ENCODE assay signal across 23 mouse cellular contexts in genomic region chr11:12467217-12467616, GRCm38 (mm10). TPM values are rescaled to one million over a fixed set of nuclear protein-coding genes. Genes with fewer than 3 reads are reported as not detected.
DNase-seq lines count a peak whose midpoint lies in the region; TF ChIP-seq lines count a peak whose summit lies in the region.
"Had no signal": no experiment of that assay in that cellular context is flagged by ENCODE, and none has a peak within 500 bp of the region (broad histone marks: within the 10 kb centered on the region; RNA-seq: fewer than 3 reads in every experiment).

No protein-coding gene starts in this region.

- H3K36me3 ChIP-seq in kidney, adult 2 months (ENCODE audit: control insufficient read depth, insufficient read depth, low read length) = no peaks in the 10 kb centered on the region
- H3K36me3 ChIP-seq: embryonic facial prominence, embryonic 13.5 days; forebrain, embryonic 12.5 days; forebrain, embryonic 15.5 days; heart, embryonic 12.5 days; heart, embryonic 15.5 days; hindbrain, embryonic 10.5 days; hindbrain, embryonic 13.5 days; intestine, embryonic 15.5 days had no signal

- no peak for TF ChIP-seq CTCF in kidney, adult 2 months (conservative IDR thresholded peaks at IDR 0.05; ENCODE audit: insufficient read depth, insufficient read length, low read depth, low read length)

- no peaks in the 10 kb centered on the region; the same call in 1 of the 2 replicates for H3K4me1 ChIP-seq in kidney, adult 2 months (ENCODE audit: control insufficient read depth, insufficient read depth, low read length)

- peak overlapping the region; percentile 41; the same call in 1 of the 2 replicates for H3K27ac ChIP-seq in kidney, adult 2 months (ENCODE audit: insufficient read depth, low read depth, low read length)
- H3K27ac ChIP-seq: embryonic facial prominence, embryonic 13.5 days; forebrain, embryonic 12.5 days; forebrain, embryonic 15.5 days; heart, embryonic 15.5 days; hindbrain, embryonic 10.5 days; hindbrain, embryonic 13.5 days; intestine, embryonic 15.5 days had no signal

- no peaks in the 10 kb centered on the region for H3K27me3 ChIP-seq in kidney, adult 2 months (replicated peaks; ENCODE audit: control insufficient read depth, insufficient read depth, low read length)
- H3K27me3 ChIP-seq: intestine, embryonic 15.5 days had no signal

- no peak overlapping the region for H3K4me3 ChIP-seq in kidney, adult 2 months (ENCODE audit: insufficient read depth, low read depth, low read length)
- H3K4me3 ChIP-seq: embryonic facial prominence, embryonic 13.5 days; erythroblast, embryonic 14.5 days; forebrain, embryonic 12.5 days; forebrain, embryonic 15.5 days; heart, embryonic 12.5 days; heart, embryonic 15.5 days; hindbrain, embryonic 10.5 days; hindbrain, embryonic 13.5 days; intestine, embryonic 15.5 days had no signal

- WGBS in kidney, adult 2 months = 42% methylated on average over 2 of the region's 2 CpGs

- TF ChIP-seq POLR2A in kidney, adult 2 months (IDR thresholded peaks at IDR 0.05; ENCODE audit: low read depth, low read length) = no peak

- DNase-seq in kidney, adult 2 months = peak; percentile 25
- DNase-seq in kidney, adult 9 months = no peak
- DNase-seq in ES-CJ7 (ENCODE audit: low read depth, low spot score) (peak; percentile 98), R1 (ENCODE audit: low read depth, low spot score) (peak; percentile 96)
- DNase-seq in embryo, embryonic 10 days (ENCODE audit: low spot score) = no peak
- no peak for DNase-seq in ovary, postnatal 10 days (ENCODE audit: low spot score)
- DNase-seq: adrenal gland, postnatal 10 days; cerebellum, adult 11-12 months; cerebellum, adult 8-10 months; cerebellum, postnatal 36 days; gastrocnemius, postnatal 25 days; heart, adult 18-20 months; heart, postnatal 10 days; heart, postnatal 36 days had no signal

RNA-seq across cellular contexts. Expression of gene Cobl, which starts 2.5 kb away (rescaled TPM):
- 15.1 and 18.0 TPM in 2 replicates for polyA plus RNA-seq in kidney, adult 2 months (2012; rRNA removed)

Comparison
In these comparisons a context has a peak if more than half of its experiments do, and no peak if none do; other contexts are left out.
1. DNase-seq: peak in kidney, adult 2 months (single experiment), ES-CJ7 (single experiment) and R1 (single experiment); none in kidney, adult 9 months (single experiment), embryo, embryonic 10 days (single experiment) and ovary, postnatal 10 days (single experiment).